Mouse (Mus musculus) WW6 (cell line): ENCODE measurements around the gene Bcas3.
"Not testable (repeated sequence)": the region's sequence is repeated elsewhere in the genome, so short reads cannot be mapped to it uniquely, and the experiment has no call there.

Source experiments
- DNase-seq: peaks from one replicate; pipeline ENCODE4 v3.0.0-alpha.2; 2013; ENCODE audit warnings: low read depth, low spot score

Bcas3 gene

GRCm38 (mm10) chr11:85712026-85712804 is 359.2 kb downstream of the Bcas3 start:
- no peak for DNase-seq

DNA sequence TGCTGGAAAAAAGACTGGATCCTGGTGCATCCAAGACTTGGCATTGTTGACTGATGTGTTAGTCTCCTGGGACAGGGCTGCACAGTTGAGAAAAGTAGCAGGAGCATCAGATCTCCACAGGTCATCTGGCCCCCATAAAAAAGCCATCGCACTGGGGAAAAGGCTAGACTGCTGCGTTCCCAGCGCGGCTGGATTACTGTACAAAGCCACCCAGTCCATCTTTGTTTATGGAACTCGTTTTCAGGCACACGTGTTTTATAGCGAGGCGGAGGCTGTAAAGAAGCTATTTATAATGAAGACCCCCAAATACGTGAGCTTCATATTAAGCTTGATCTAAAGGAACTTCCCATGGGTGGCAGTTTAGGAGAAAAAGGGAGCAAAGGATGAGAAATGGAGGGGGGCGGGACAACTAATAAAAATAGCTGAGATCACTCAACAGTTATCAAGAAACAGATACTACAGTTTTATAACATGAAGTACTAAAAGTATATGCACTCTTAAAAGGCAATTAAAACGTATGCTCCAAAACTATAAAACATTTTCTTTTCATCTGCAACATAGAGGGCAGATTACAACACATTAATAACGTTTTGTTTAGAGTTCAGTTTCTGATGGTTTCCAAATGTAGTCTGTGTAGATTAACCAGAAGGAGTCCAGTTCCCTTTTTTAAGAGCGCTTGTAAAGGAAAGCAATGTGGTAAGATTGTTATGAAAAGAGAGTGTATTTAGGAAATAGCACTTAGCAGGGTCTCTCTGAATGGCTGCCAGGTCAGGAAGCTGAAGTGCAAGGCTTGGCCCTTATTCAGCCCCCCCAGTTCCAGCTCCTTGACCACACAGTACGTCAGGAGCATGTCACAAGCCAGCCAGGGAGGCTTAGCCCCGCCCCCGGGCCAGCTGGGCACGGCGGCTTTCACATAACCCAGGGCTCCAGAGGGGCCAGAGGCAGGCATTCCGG is 360.2 kb downstream of the Bcas3 start:
- no peak for DNase-seq

GRCm38 (mm10) chr11:85713814-85714208 is 360.8 kb downstream of the Bcas3 start:
- DNase-seq = no peak

GRCm38 (mm10) chr11:85714312-85714931 is 361.5 kb downstream of the Bcas3 start:
- peak; percentile 54 for DNase-seq

DNA sequence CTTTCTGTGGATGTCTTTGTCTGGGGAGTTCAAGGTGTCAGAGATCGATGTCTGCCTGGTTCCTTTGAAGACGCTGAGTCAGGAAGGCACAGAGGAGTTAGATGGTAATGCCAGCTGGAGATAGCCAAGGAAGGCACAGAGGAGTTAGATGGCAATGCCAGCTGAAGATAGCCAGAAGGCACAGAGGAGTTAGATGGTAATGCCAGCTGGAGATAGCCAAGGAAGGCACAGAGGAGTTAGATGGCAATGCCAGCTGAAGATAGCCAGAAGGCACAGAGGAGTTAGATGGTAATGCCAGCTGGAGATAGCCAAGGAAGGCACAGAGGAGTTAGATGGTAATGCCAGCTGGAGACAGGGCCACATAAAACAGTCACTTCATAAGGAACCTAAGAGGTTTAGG is 363.8 kb downstream of the Bcas3 start:
- DNase-seq = not testable (repeated sequence)

GRCm38 (mm10) chr11:85719091-85719490 is 366.1 kb downstream of the Bcas3 start:
- DNase-seq = no peak

DNA sequence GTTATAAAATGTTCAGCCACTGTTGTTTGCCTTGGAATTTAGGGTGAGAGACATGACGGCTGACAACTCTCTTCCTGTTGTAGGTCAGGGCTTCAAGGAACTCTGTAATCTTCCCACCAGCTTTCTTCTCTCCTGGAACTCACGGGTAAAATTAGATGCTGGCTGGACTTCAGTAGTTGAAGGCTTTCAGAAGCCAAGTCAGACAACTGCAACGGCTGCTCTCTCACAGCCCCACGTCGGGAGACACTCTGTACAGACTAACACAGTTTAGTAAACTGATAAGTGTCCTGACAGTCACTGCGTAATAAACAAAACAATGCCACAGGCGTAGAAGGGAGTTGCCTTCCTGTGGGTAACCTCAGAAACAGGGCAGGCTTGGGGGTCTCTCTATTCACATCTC is 366.8 kb downstream of the Bcas3 start:
- DNase-seq = no peak

- DNase-seq = no peak
These were observed 367.4 kb downstream of the Bcas3 start for GRCm38 (mm10) chr11:85720269-85720773.

GRCm38 (mm10) chr11:85721986-85722385 is 369.0 kb downstream of the Bcas3 start:
- no peak for DNase-seq

DNA sequence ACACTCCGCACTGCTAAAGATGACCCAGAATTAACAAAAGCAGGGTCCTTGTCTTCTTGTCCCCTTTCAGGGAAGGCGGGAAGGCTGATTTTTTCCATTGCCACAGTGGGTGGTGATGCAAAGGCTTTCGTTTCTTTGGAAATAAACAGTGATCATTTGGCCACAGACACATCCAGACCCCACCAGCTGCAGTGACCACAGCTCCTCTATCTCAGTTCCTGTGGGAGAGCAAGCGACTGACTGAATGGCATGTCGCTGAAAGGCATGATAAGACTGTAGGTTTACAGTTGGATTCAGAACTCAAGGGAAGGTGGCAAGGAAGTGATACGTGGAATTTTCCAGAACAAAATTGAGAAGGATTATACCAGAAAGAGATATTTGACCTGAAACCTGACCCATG is 371.2 kb downstream of the Bcas3 start:
- DNase-seq = no peak

DNA sequence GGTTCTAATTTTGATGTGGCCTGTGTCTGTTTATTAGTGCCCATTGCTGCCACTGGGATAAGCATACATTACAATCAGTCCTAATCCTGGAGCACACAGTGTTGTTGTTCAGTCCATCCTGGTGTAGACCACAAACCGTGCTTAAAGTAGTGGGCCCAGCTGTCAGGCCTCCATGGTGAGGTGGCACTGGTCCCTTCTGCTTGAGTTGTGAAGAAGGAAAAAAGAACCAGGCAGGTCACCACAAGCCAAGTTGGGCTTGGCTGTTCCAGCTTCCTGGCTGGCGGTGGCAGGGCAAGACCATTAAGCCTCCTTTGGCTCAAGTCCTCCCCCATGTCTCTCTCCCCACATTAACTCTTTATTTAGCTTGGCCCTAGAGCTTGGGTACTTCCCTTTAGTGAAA is 376.8 kb downstream of the Bcas3 start:
- no peak for DNase-seq

DNA sequence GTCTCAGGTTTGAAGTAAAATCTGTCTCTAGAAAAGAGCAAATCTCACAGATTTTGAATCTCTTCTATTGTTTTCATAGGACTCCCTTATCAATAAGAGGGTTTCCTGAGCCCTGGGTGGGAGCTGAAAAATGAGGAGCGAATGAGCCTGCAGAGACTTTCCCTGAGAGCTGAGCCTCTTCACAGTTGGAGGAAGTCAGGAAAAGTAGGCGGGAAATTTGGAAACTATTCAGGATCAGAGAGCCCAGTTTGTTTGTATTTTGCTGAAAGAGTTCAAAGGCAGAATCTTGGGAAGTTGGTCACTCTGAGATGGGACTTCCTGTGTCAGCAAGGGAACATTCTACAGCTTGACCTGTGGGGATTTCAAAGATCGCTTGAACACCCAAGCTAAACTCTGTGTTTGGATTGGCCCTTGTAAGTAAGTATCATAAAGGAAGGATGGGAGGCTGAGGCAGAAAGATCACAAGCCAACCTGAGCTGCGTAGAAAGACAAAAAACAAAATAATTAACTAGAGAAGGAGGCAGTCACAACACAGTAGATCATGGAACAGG is 379.6 kb downstream of the Bcas3 start:
- no peak for DNase-seq

DNA sequence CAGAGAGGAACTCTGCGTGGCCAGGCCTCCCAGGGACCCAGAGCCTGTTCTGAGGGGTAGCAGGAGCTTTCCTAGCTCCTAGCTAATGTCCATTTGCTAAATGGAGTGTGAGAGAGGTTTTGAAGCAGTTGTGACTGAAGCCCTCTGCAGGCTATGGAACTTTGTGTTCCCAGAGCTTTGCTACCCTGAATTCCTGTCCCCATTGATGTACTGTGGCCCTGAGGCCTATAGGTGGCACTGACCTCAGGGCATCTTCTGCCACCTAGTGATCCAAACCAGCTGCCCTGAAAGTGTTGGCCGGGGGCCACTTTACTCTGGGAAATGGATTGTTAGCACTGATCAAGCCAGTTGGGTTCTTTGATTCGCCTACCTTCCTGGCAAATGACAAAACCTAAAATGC is 380.6 kb downstream of the Bcas3 start:
- DNase-seq = no peak

GRCm38 (mm10) chr11:85734317-85735211 is 381.6 kb downstream of the Bcas3 start:
- no peak for DNase-seq

GRCm38 (mm10) chr11:85737227-85737626 is 384.3 kb downstream of the Bcas3 start:
- DNase-seq = no peak

DNA sequence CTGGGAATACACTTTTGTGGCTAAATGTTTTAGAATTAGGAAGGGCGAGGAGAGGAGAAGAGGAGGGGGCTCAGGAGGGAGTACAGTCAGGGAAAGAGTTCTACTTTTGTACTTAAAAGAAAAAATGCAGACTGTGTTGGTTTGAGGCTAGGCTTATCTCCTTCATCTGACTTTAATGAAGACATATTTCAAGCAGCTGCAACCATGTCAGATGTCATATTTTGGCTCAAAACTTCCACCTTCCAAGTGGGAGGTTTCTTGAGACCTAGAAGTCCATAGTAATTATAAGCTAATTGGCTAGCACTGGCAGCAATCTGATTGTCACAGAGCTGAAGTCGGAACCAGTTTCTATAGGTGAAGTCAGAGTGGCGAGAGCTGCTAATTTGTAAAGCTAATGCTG is 384.9 kb downstream of the Bcas3 start:
- no peak for DNase-seq

DNA sequence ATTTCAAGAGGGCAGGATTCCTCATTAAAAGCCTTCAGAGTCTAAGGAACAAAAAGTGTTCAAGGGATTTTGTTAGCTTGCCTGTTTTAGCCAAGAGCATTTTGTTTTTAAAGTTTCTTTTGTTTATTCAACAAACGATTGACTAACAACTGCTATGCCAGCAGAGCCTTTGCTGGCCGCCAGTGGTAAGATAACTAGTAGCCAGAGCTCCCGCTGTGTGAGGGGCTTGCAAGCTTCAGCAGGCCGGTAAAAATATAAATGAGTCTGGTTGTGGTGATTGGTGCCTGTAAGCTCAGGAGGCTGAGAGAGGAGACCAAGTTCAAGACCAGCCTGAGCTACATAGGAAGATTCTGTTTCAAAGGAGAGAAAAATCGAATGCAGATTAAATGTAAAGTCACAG is 385.6 kb downstream of the Bcas3 start:
- DNase-seq = no peak

DNA sequence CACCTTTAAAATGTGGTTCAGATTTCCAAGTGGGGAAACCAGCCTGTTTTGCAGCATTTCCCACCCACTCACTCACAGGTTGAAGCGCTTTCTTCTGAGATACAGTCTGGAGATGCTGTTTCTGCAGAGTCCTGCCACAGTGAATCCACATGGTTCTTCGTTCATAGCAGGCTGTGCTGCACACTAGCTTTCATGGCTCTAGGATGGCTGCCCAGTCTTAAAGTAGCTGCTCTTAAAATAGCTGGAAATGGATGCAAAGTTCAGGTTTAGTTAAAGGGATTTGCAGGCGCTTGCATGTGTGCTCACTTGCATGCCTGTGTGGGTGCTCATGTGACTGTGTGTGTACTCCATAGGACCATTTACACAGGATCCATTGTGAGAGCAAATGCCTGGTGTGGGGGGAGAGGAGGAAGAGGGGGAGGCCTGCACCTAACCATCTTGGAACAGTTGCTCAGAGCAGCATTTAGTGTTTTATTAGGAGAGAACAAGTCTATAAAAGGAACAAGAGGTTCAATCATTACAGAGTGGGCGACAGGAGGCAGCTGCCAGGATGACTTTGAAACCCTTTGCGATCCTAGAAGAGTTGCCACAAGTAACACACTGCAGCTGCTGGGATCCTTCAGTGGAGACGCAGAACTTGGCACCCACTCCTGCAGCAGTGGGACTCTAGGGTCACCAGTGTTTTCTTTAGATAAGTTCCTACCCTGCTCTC is 386.5 kb downstream of the Bcas3 start:
- DNase-seq = no peak

DNA sequence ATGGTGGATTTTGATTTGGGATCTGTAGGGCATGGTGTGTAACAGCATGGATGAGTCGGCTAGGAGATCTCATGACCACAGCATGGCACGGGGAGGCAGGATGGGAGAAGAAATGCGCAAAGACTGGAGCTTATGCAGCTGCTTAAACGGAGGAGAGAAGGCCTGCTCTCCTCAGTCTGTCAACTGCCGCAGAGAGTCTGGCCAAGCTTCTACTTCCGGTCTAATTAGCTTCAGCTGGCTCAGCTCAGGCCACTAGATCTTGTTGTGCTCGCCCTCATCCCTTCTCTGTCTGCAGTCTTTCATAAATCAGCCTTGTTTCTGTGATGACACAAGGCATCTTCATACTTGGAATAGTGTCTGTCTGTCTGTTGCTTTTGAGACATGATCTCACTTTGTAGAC is 393.4 kb downstream of the Bcas3 start:
- no peak for DNase-seq

DNA sequence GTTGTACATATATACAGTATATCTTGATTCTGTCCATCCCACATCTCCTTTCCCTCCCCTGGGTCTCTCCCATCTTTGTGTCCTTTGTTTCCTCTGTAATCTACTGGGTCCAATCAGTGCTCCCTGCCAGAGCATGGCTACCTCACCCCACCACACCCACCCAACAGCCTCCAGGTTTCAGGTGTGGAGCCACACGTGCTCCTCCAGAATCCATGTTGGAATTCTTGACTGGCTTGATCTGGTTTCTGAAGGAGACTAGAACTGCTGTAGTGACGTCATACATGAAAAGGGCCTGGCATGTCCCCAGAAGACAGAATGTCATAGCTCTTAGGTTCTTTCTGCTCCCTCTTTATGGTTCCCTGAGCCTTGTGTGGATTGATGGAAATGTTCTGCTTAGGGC is 395.9 kb downstream of the Bcas3 start:
- no peak for DNase-seq
